Mouse (Mus musculus) c-Kit-negative CD71-positive TER-119-positive erythroid progenitor cells, embryonic 14.5 days (primary cell): ENCODE data around the gene Nhlh1.

ENCODE experiments used
- DNase-seq: peaks from one replicate; pipeline ENCODE4 v3.0.0-alpha.2; 2013; ENCODE audit warnings: low read depth, low spot score

Nhlh1 gene

DNA sequence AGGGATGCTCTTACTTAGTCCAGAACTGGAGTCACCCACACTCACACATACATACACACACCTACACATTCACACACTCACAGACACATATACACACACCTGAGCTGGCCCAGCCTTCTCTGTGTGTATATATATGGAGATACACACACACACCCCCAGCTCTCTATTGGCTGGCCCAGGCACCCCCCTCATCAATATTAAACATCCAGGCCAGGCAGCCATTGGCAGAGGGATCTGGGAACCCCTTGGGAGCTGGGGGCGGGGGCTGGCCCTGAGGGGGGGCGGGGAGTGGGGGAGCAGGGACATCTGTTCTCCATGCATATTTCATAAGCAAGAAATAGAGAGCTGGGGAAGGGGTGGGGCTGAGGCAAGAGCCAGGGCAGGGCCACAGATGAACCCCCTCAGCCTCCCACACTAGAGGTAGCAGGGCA is at the start of gene Nhlh1:
Nhlh1 (minus strand) TSS at position 83 of the 431 bp plus-strand sequence.
- no peak for DNase-seq

DNA sequence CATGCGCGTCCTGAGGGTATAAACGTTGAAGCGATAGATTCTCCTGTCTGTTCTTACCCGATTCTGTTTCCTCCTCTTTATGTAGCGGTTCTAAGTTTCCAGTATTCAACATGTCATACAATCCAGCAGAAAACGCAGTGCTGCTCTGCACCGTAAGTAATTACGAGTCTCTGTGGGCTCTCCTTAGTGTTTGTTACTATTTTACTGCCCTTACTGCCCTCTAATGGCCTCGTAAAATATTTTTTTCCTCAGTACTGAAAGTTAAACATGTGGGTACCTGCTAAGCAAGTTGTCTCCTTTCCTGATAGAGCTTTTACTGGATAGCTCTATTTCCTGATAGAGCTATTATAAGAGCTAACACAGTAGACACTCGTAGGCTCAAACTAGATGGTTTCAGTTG is 47.7 kb upstream of the Nhlh1 start:
- no peak for DNase-seq

DNA sequence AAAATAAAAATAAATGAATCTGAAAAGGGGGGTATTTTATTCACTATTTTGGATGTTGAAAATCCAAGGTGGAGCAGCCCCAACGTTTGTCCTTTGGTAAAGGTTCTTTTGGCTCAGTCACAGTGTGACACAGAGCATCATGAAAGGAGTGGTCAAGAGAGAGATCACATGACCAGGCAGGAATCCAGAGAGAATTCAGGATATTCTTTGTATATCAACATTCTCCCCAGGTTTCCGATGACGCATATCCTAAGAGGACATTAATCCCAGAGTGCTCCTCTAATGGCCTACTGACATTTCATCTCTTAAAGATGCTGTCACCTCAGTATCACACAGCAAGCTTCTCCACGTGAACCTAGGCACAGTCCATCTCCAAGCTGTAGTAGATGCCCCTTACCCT is 46.2 kb upstream of the Nhlh1 start:
- no peak for DNase-seq

DNA sequence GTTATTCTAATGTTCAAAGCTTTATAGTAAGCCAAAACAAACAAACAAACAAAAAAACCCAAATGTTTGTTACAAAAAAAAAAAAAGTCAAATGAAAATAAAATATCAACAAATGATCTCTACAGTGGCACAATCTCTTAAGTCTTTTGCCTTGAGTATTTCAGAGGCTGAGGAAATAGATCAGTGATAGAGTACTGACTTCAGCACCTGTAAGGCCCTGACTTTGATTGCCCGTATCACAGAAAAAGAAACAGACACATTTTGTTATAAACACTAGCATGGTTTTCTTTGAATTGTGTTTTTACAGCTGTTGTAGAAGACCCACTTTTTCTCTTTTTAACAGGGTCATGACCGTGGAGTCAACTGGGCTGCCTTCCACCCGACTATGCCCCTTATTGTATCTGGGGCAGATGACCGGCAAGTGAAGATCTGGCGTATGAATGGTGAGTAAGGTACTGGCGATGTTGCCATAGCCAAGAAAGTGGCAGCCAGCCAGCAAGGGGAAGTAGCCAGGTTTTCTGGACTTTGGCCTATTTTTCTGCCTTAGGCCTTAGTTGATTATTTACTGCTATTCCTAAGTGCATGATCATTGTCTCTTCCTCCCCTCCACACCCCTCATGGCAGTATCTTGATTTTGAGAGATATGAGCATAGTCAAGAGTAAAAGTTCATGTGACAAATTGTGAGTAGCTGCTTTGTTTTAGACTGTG is 42.1 kb upstream of the Nhlh1 start:
- DNase-seq = no peak

DNA sequence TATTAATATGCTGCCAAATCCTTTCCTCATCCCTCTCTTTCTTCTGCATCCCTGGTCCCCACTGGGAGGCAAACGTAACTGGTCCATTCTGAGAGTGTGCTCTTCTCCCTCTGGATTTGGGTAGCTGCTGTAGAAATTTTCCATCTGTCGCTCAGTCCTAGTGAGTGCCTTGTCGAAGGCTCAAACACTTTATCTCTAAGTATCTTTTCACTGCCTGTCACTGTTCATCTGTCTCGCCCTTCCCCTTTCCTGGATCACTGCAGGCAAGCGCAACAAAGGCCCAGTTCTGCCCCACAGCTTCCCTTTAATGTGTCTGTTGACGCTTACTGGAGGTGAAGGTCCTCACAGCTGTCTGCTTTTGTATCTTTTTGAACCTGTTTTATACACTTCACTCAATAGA is 37.8 kb upstream of the Nhlh1 start:
- no peak for DNase-seq

DNA sequence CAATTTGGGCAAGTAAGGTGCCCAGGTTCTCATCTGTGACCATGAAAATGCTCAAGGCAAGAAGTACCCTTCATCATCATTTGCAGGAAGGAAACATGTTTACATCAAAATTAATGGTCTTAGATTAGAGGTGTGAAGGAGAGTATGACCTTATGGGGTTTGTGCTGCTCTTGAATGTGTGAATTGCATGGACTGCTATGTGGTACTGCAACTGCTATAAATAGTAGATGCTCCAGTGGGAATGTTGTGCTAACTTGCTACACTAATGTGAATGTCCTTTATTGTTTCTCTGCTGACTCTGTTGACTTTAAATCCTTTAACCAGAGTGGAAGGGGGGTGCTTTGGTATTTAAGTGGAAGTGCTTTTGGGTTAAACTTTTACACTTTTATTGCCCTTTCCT is 36.9 kb upstream of the Nhlh1 start:
- DNase-seq = no peak

DNA sequence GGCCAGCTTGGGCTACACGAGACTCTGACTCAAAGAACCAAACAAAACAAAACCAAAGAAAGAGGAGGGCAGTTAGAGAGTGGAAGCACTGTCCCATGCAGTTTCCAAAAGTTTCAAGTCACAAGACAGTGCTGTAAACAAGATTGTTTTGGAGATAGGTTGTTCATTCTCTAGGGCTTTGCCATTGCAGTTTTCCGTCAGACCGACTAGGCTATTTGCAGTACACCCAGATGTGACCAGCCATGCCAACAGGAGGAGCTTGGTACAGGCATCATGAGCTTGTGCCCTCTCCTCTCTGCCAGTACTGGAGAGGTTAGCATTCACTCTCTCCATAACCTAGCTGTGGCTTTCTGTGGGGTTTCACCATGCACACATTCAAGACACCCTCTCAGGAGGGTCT is 36.1 kb upstream of the Nhlh1 start:
- DNase-seq = no peak

DNA sequence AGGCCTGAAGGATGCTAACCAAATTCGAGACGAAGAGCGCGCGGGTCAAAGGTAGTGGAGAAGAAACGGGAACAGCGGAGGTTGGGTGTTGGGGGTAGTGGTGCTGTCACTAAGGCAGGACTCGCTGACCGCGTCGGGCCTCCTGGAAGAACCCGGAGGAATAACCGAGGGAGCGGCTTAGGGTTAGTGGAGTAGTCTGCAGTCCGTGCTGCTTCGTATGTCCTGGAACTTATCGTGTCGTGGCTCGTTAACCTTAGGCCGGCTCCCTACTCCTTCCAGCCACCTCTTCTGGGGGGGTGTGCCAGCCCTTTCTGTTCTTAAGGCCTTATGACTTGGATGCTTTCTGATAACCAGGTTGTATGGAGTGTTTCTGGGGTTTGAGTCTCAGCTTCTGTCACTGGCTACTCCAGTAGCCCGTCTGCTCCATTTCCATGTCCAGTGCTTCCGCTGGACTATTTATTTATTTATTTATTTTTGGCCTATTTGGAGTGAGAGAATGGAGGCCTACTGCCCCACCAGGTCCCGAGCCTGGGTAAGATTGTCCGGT is 25.6 kb upstream of the Nhlh1 start:
- DNase-seq = no peak

DNA sequence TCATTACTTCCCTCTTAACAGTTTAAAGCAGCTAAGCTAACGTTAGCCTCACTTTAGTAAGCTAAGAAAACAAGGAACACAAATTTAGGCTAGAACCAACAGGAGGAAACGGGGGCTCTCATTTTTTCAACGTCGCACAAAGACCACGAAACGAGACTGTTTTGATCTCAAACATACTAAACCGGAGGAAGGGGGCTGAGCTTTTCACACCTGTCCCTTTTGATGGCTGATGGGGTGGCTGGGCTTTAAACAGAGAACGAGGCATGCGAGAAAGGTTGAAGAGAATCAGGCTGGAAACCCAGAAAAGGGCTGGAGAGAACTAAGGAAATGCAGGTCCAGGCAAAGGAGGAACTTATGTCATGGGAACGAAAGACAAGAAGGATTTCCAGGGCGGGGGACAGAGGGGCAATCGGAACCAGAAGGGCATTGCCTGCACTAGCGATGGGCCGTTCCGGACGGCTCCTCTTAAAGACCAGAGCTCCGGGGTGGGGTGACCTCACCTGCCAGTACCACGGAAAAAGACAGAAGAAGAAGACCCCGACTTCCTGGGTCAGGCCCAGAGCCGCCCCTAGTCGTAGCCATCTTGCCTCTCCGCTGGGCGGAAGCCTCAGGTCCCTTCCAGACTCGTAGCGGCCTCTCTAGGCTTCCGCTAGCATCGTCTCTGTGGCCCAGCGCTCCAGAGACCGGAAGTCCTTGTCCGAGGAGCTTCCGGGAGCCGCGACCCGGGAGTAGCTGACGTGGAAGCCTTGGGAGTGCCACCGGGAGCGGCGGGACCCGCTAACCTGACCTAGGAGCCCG is 24.9 kb upstream of the Nhlh1 start, which contains the start of the genes Copa and Ncstn:
Copa (plus strand) TSS at position 429 of the 798 bp plus-strand sequence.
Ncstn (minus strand) TSS at position 695 of the 798 bp plus-strand sequence.
- peak; percentile 90 for DNase-seq

DNA sequence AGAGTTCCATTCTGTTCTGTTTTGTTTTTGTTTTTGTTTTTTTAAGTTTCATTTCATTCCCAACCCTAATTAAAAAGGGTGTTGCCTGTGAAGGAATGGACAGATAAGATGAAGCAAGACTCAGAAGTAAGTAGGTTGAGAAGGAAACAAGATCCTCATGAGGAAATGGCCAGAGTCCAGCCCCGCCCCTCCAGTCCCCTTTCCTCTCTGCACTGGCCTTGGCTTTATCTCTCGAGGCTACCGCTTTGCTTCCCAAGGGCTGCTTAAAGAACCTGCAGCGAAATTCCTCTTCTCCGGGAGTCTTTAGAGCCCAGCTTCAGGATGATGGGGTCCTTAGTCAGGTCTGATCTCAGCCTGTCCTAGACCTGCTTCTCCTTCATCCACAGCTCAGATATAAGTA is 20.6 kb upstream of the Nhlh1 start:
- no peak for DNase-seq

DNA sequence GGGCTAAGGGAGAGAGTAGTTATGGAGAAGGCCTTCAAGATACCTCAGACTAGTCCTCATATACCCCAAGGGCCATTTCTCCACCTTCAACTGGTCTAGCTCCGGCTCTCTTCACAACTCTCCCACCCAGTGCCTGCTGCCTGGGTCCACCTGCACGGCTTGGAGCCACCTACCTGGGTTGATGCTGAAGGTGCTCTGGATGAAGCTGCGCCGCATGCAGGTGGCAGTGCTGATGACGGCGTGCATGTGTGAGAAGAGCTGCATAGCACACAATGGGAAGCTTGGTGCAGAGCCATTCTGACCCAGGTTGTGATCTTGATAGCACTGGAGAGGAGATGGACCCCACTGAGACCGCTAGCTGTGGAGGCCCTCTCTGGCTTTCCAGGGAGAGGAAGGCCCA is 15.2 kb upstream of the Nhlh1 start:
- DNase-seq = no peak

DNA sequence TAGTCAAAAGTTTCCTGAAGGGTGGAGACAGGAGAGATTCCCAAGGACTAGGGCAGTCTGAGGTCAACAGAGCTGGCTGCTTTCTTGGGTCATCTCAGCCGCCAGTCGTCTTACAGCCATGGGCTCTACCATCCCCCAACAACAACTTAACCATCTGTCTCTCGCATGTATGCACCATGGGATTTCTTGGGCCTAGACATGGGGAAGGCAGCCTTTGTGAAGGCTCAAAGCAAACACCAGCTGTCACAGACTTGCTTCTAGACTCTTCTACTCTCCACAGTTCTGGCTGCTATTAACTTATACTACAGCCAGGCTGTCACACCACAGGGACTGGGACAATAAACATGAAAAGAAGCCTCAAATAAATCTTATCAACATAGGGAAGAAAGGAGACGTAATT is 14.2 kb upstream of the Nhlh1 start:
- no peak for DNase-seq

DNA sequence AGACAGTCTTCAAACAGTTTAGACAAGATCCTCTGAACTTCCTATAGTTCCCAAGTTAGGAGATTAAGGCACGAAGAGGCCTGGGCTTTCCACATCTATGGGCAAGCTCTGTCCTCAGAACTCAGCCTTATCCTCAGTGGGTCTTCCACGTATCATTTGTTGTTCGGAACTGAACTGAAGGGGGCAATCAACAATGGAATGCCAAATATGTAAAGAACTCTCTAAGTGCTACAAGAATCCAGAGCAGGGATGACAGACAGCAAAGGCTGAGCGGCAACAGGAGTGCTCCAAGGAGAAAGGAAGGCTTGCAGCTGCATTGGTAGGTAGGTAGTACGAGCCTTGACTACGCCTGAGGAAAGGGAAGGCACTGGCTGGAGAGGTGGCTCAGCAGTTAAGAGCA is 12.9 kb upstream of the Nhlh1 start:
- DNase-seq = no peak

DNA sequence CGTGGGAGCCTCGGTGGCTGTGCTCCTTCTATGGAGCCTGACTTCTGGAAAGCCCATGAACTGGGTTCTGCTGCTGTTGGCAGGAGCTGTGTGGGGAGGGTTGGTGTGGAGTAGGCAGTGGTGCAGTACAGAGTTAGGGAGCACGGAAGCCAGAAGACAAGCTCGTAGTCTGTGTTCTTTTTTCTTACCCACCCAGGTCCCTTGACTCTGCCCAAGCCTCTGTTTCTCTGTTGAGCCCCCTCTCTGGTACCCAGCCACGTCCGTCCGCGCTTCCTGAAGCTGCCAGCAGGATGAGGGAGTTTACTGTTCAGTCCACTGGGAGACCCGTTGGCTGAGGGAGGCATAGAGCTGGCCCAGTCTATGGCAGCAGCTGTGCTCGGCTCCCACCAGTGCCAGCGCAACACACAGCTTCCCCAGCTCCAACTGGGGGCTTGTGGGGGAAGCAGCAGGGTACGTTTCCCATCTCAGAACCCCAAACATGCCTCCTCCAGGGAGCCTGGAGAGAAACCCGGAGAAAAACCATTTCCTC is 7.3 kb upstream of the Nhlh1 start:
- DNase-seq = no peak

DNA sequence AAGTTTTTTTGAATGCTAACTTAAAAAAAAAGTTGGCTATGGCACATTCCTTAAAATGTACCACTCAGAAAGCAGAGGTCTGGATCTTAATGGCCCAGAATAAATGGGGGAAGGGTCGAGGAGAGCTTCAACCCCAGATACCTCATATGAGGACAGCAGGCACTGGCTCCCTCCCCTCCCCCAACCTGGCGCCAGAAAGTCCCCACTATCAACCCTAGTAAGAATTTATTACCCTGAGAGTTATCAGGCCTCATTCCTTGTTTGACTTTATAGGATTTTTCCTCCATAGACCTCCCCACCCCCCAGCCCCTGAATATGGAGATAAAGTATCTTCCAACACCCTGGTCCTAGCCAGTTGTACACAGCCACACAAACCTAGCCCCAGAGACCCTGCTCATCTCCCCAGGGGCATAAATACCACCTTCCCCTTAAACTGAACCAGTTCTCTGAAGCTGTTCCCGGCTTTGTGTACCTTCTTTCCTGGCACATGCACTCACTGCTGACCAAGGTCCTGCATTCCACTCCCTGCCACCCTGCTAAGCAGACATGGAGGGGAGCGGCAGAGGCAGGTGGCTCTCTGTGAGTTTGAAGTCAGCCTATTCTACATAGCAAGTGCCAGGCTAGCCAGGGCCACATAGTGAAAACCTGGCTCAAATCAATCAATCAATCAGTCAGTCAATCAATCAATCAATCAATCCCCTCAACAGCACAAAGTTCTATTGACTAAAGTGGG is 6.1 kb upstream of the Nhlh1 start:
- no peak for DNase-seq

DNA sequence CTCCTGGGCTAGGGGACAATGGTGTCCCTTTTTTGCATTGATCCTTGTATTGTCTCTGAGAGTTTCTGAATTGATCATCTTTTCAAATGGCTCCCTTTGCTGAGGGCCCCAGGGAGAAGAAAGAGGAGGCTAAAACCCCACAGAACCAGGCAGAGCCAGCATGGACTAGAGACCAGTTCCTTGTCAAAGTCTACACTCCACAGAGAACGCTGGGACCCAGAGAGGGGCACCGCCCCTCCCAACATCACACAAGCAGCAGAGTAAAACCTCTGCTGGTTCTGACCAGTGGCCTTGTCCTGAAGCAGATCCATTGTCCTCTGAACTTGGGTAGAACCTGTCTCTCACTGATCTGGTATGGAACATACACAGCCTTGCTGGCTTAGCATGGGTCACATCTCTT is 4.7 kb upstream of the Nhlh1 start:
- DNase-seq = no peak

DNA sequence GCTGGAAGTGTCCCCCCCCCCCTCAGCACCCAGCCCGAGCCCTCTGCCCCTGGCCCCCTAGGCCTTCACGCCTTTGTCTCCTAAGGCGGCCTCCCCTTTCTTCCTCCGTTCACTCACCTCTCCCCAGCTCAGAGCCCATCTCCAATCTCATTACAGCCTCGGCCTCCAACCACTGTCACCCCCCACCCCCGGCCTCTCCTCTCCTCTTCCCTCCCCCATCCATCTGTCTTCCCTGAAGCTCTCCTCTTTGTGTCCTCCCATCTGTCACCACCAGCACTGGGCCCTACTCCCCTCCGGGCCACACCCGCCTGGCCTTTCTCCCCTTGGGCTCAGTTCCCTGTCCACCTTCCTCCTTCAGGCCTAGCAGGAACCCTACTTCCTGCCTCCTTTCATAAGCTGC is 3.8 kb upstream of the Nhlh1 start:
- DNase-seq = no peak

DNA sequence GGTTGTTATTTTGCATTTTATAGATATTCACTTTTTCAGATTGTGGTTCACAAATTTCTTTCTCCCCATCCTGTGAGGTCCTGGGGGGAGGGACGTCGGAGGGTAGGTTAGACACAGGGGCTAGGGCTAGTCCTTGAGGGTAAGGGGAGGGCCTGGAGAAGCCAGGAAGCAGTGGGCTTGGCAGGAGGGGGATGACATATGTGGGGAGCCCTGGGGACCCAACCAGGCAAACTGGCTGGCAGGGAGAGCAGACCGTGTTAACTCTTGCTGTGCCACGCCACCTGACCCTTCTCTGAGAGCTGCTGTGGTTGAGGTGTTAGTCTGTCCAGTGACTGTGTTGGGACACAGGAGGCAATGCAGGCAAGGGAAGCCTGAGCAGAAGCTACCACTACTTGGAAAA is 3.3 kb upstream of the Nhlh1 start:
- no peak for DNase-seq

DNA sequence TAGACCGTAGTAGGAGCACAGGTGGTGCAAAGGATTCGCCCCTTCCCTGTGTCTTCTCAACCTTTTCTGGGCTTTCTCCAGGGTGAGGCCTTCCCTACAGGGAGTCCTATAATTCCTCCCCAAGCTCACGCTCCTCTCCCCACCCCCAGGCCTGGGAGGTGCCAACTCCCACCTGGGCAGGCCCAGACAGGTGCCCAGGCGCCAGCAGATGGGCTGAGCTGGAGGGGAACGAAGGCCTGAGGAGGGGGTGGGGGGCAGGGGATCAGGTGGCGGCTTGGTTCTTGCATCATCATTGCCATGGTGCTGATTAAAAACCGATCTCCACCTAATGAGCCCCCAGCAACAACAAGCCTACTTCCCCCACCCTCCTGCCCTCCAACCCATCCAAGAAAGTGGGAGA is 1.5 kb upstream of the Nhlh1 start:
- no peak for DNase-seq

DNA sequence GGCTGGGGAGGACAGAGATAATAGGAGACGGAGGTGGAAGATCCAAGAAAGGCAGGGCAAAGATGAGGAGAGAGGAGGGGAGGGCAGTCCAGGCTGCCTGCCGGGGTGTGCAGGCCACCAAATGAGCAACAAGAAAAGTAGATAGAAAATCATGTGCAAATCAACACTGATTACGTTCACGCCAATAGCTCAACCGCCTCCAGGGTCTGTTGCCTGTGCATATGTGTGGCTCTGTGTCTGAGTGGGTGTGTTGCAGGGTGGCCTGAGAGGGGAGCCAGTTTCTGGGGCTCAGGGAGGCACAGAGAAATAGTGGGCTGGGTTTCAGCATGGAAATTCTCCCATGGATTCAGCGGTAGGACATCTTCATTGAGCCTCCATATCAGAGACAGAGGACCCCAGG is 948 bp upstream of the Nhlh1 start:
- no peak for DNase-seq

DNA sequence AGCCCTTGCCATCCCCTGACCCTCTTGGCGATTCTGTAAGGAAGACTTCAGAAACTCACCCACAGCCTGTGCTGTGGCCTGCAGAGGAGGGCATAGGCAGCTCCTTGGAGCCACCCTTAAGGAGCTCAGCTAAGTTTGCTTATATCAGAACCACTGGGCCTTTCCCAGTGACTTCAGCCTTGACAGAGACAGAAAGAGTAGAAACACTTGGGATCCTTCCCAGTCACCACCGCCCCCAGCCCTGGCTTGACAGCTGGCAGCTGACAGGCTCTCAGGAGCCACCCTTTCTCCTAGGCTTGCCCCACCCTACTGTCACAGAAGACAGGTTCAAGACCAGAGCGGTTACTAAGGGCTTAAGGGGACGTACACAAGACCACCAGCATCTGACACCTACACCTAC is 1.1 kb downstream of the Nhlh1 start:
- no peak for DNase-seq
